Mouse (Mus musculus): Measurements from ENCODE around the gene Farp1.

- TF ChIP-seq EP300 (IDR thresholded peaks at IDR 0.05; ENCODE audit: low read depth) (no peak), CTCF (IDR thresholded peaks at IDR 0.05; ENCODE audit: low read depth) (no peak)
Observed at GRCm38 (mm10) chr14:121191739-121192138, 156.7 kb downstream of the Farp1 start.
